Comparison of ENCODE assay signal across 8 mouse cellular contexts in the genomic region with DNA sequence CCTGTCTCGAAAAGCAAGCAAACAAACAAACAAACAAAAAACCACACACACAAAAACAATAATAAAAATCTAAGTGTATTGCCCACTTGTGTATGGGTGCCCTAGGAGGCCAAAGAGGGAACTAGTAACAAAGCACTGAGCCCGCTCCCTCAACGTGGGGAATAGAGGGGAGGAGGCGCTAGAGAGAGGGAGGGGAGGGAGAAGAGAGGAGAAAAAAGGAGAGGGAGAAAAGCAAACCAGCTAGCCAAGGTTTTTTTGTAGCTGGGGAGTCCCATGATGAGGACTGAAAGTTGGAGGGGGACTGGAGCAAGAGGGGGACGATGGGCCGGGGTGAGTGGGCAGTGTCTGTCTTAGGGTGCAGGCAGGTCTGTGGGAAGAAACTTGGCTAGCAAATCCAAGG. TPM values are rescaled to one million over a fixed set of nuclear protein-coding genes. Genes with fewer than 3 reads are reported as not detected.
A peak's percentile ranks its signal among the peaks of the same experiment; 100 is the strongest.
DNase-seq lines count a peak whose midpoint lies in the region; ATAC-seq and TF ChIP-seq lines count a peak whose summit lies in the region.

No protein-coding gene starts in this region.

- peaks cover 7% of the 10 kb centered on the region for H3K4me1 ChIP-seq in lung, adult 2 months (ENCODE audit: control insufficient read depth, insufficient read depth, low read length)
- no peaks in the 10 kb centered on the region for H3K4me1 ChIP-seq in hindbrain, embryonic 11.5 days (replicated peaks; ENCODE audit: control insufficient read depth, insufficient read depth, low read length)

- no peak for DNase-seq in lung, adult 2 months
- no peak for DNase-seq in lung, postnatal 36 days
- DNase-seq in hindbrain, embryonic 11.5 days (ENCODE audit: low spot score): no peak
- peak; percentile 58 for DNase-seq in mesoderm, embryonic 11.5 days (ENCODE audit: low read depth, low spot score)
- DNase-seq in frontal cortex, postnatal 36 days (ENCODE audit: low spot score in 2 of 2): no peak
- DNase-seq in adrenal gland, postnatal 4 days (ENCODE audit: low spot score in 2 of 2): no peak
- no peak for DNase-seq in spleen, adult 18-20 months

- peak overlapping the region; percentile 87 for H3K4me2 ChIP-seq in hindbrain, embryonic 11.5 days (replicated peaks; ENCODE audit: low read depth, low read length)

- peak overlapping the region; percentile 99 for H3K27ac ChIP-seq in hindbrain, embryonic 11.5 days (ENCODE audit: low read depth, low read length)

- H3K27me3 ChIP-seq in hindbrain, embryonic 11.5 days (ENCODE audit: control insufficient read depth, insufficient read depth, low read length): no peaks in the 10 kb centered on the region

- no peak for TF ChIP-seq POLR2A in lung, adult 2 months (IDR thresholded peaks at IDR 0.05; ENCODE audit: borderline replicate concordance, extremely low read depth, low read depth, low read length)

- TF ChIP-seq CTCF in lung, adult 2 months (IDR thresholded peaks at IDR 0.05; ENCODE audit: insufficient read depth, low read length): no peak

- H3K36me3 ChIP-seq in hindbrain, embryonic 11.5 days (ENCODE audit: control insufficient read depth, insufficient read depth, low read length): no peaks in the 10 kb centered on the region

- no peaks in the 10 kb centered on the region for H3K9me3 ChIP-seq in hindbrain, embryonic 11.5 days (ENCODE audit: control insufficient read depth, low read length)

- peak overlapping the region; percentile 97 for H3K9ac ChIP-seq in hindbrain, embryonic 11.5 days (ENCODE audit: low read depth, low read length)

- WGBS in lung, adult 2 months: 4% methylated on average over 6 of the region's 6 CpGs
- 9% methylated on average over 6 of the region's 6 CpGs for WGBS in hindbrain, embryonic 11.5 days

- ATAC-seq in common myeloid progenitor, adult 5-6 weeks (replicated peaks; ENCODE audit: low read depth, poor library complexity, severe bottlenecking): peak; percentile 23; the same call in 1 of the 2 replicates
- ATAC-seq in hindbrain, embryonic 11.5 days (ENCODE audit: low FRiP score): peak; percentile 31

- peak overlapping the region; percentile 93 for H3K4me3 ChIP-seq in lung, adult 2 months (replicated peaks; ENCODE audit: extremely low read depth, low read depth, low read length)
- H3K4me3 ChIP-seq in hindbrain, embryonic 11.5 days (ENCODE audit: low read depth, low read length): peak overlapping the region; percentile 93

RNA-seq across cellular contexts. Expression of gene Srsf10, which starts 0.5 kb away (rescaled TPM):
- polyA plus RNA-seq in lung, adult 2 months (2012; rRNA removed): 72.6 and 84.9 TPM in 2 replicates
- 292 and 303 TPM in 2 replicates for total RNA-seq in common myeloid progenitor, adult 5-6 weeks (2017)
- polyA plus RNA-seq in hindbrain, embryonic 11.5 days (2014; fragmentation: Nextera tagmentation; extraction: Ambion mirVana): 390 and 420 TPM in 2 replicates
- 100 to 1,000 TPM; 145 to 183 TPM for total RNA-seq in adrenal gland, postnatal 4 days (2021)

RNA-seq across cellular contexts. Expression of gene Pnrc2, which starts 18.6 kb away (rescaled TPM):
- 13.6 and 21.0 TPM in 2 replicates for polyA plus RNA-seq in lung, adult 2 months (2012; rRNA removed)
- total RNA-seq in common myeloid progenitor, adult 5-6 weeks (2017): 146 and 189 TPM in 2 replicates
- 213 and 226 TPM in 2 replicates for polyA plus RNA-seq in hindbrain, embryonic 11.5 days (2014; fragmentation: Nextera tagmentation; extraction: Ambion mirVana)
- 100 to 1,000 TPM; 152 to 159 TPM for total RNA-seq in adrenal gland, postnatal 4 days (2021)

RNA-seq across cellular contexts. Expression of gene Cnr2, which starts 40.1 kb away (rescaled TPM):
- polyA plus RNA-seq in lung, adult 2 months (2012; rRNA removed): 7.3 and 9.1 TPM in 2 replicates
- 9.4 and 10.9 TPM in 2 replicates for total RNA-seq in common myeloid progenitor, adult 5-6 weeks (2017)
- polyA plus RNA-seq in hindbrain, embryonic 11.5 days (2014; fragmentation: Nextera tagmentation; extraction: Ambion mirVana): 0.08 and 0.47 TPM in 2 replicates
- 1 to 10 TPM; 3.8 to 4.1 TPM for total RNA-seq in adrenal gland, postnatal 4 days (2021)
